Mouse (Mus musculus): ENCODE data around the gene Mapk9.

GRCm38 (mm10) chr11:49923539-49923938 lies 77.0 kb downstream of the Mapk9 start:
- TF ChIP-seq MXI1 (IDR thresholded peaks at IDR 0.05; ENCODE audit: low read depth, low read length) (no peak), CTCF (IDR thresholded peaks at IDR 0.05 in 2 of 3, conservative IDR thresholded peaks at IDR 0.05 in 1 of 3; ENCODE audit: control insufficient read depth in 1 of 3, insufficient read depth in 1 of 3, low read depth in 2 of 3, low read length in 3 of 3, poor library complexity in 1 of 3, severe bottlenecking in 1 of 3) (no peak), ZC3H11A (IDR thresholded peaks at IDR 0.05; ENCODE audit: low read depth, low read length) (no peak), KAT2A (conservative IDR thresholded peaks at IDR 0.05; ENCODE audit: low read depth, low read length) (no peak), POLR2A (IDR thresholded peaks at IDR 0.05; ENCODE audit: control insufficient read depth in 1 of 2, insufficient read depth in 1 of 2, low read depth in 1 of 2, low read length in 2 of 2, poor library complexity in 1 of 2) (no peak)

Measured in MEL (cell line).